Mouse (Mus musculus) ES-E14 (cell line): ENCODE data around the gene Kcnn1. TPM values are rescaled to one million over a fixed set of nuclear protein-coding genes. Genes with fewer than 3 reads are reported as not detected.

Source experiments
- DNase-seq: peaks from one replicate; pipeline ENCODE4 v3.0.0-alpha.2; 2013; ENCODE audit warnings: low read depth, low spot score
- H3K27ac ChIP-seq: 2 replicates; pipeline ENCODE4 v1.5.1; 2012; ENCODE audit warnings: low read depth, mild to moderate bottlenecking, low read length, moderate library complexity, mixed read lengths; ENCODE audit not compliant: poor library complexity, insufficient read depth, severe bottlenecking
- H3K36me3 ChIP-seq: 2 replicates; pipeline ENCODE4 v1.6.1; 2012; ENCODE audit warnings: mild to moderate bottlenecking, low read length, moderate library complexity, mixed read lengths; ENCODE audit not compliant: control insufficient read depth, poor library complexity, insufficient read depth, severe bottlenecking
- H3K4me1 ChIP-seq, 2 experiments: fragments of 150-350 bp in 1 of 2; sonication (generic) in 1 of 2; 2 replicates each; pipeline ENCODE4 v1.6.1; 2012; ENCODE audit warnings: low read length in 2 of 2, mild to moderate bottlenecking in 1 of 2, mixed read lengths in 1 of 2; ENCODE audit not compliant: control insufficient read depth in 2 of 2, insufficient read depth in 2 of 2, poor library complexity in 1 of 2
- H3K4me3 ChIP-seq, 2 experiments: fragments of 150-350 bp in 1 of 2; sonication (generic) in 1 of 2; 2 replicates each; pipeline ENCODE4 v1.5.1; 2012; ENCODE audit warnings: low read length in 2 of 2, low read depth in 1 of 2, mild to moderate bottlenecking in 1 of 2, mixed read lengths in 1 of 2; ENCODE audit not compliant: insufficient read depth in 1 of 2, poor library complexity in 1 of 2, severe bottlenecking in 1 of 2
- H3K9ac ChIP-seq: 2 replicates; pipeline ENCODE4 v1.6.1; 2012; ENCODE audit warnings: low read depth, mild to moderate bottlenecking, low read length, mixed read lengths; ENCODE audit not compliant: poor library complexity, insufficient read depth, severe bottlenecking
- H3K9me3 ChIP-seq: fragments of 150-350 bp; sonication (generic); 2 replicates; pipeline ENCODE4 v1.6.1; 2012; ENCODE audit warnings: low read depth, mild to moderate bottlenecking, low read length; ENCODE audit not compliant: control insufficient read depth, insufficient read depth
- CHD2 ChIP-seq: IDR thresholded peaks from 2 replicates; pipeline ENCODE4 v1.6.1; 2014; ENCODE audit warnings: mild to moderate bottlenecking, low read depth, low read length, inconsistent platforms
- HCFC1 ChIP-seq: IDR thresholded peaks from 2 replicates; pipeline ENCODE4 v1.6.1; 2012; ENCODE audit warnings: low read length, inconsistent platforms, borderline replicate concordance; ENCODE audit not compliant: insufficient read depth
- MAFK ChIP-seq: IDR thresholded peaks from 2 replicates; pipeline ENCODE4 v1.6.1; 2014; ENCODE audit warnings: mild to moderate bottlenecking, low read depth, low read length, inconsistent platforms; ENCODE audit not compliant: insufficient read depth
- ZC3H11A ChIP-seq: IDR thresholded peaks from 2 replicates; pipeline ENCODE4 v1.6.1; 2012; ENCODE audit warnings: low read depth, mild to moderate bottlenecking, inconsistent platforms, low read length, borderline replicate concordance
- ZNF384 ChIP-seq: IDR thresholded peaks from 2 replicates; pipeline ENCODE4 v1.6.1; 2012; ENCODE audit warnings: low read depth, low read length, inconsistent platforms
- in situ Hi-C, 2 experiments: fragments of 600-800 bp; cut with MboI; formaldehyde crosslinking; loops; one replicate each; pipeline ENCODE4 v1.15.1; 2025; ENCODE audit warnings: low sequenced_read_pairs in 2 of 2, inconsistent platforms in 1 of 2; ENCODE audit not compliant: unreplicated experiment in 2 of 2
- total RNA-seq: library from RNA; depleted of rRNA; stranded (reverse); fragments of 300-350 nt; gene quantifications from 2 replicates; pipeline ENCODE4 v1.2.3, GENCODE M21; 2012

The Kcnn1 gene
- total RNA-seq, 1 experiment = 3.7 TPM

GRCm38 (mm10) chr8:70821992-70822391 is 41.1 kb downstream of the Kcnn1 start:
- Histone ChIP-seq H3K9ac (no peak overlapping the region; the same call in 1 of the 2 replicates), H3K9me3 (no peaks in the 10 kb centered on the region), H3K4me3 (no peak overlapping the region), H3K4me1 (peaks cover 0 to 6% of the 10 kb centered on the region in 2 experiments; a peak in 1 of 4 replicates), H3K27ac (no peak overlapping the region), H3K36me3 (no peaks in the 10 kb centered on the region)
- DNase-seq = no peak
- TF ChIP-seq MAFK = no peak
- TF ChIP-seq HCFC1 = no peak
- TF ChIP-seq CHD2 = no peak
- no peak for TF ChIP-seq ZC3H11A
- no peak for TF ChIP-seq ZNF384
- in situ Hi-C loops = no loop called here

- Histone ChIP-seq H3K9ac (no peak overlapping the region; the same call in 1 of the 2 replicates), H3K9me3 (no peaks in the 10 kb centered on the region), H3K36me3 (no peaks in the 10 kb centered on the region), H3K4me1 (peaks cover 0 to 10% of the 10 kb centered on the region in 2 experiments; a peak in 3 of 4 replicates), H3K4me3 (no peak overlapping the region), H3K27ac (no peak overlapping the region)
- no peak for DNase-seq
- TF ChIP-seq ZC3H11A (peak; percentile 23; the same call in 1 of the 2 replicates), ZNF384 (no peak)
- in situ Hi-C loops = no loop called here
Measured at GRCm38 (mm10) chr8:70821399-70821962, 41.6 kb downstream of the Kcnn1 start.

GRCm38 (mm10) chr8:70820101-70820935 is 42.7 kb downstream of the Kcnn1 start:
- DNase-seq = peak; percentile 99
- Histone ChIP-seq H3K9me3 (no peaks in the 10 kb centered on the region), H3K9ac (peak overlapping the region; percentile 55), H3K27ac (no peak overlapping the region), H3K4me1 (peaks cover 0 to 12% of the 10 kb centered on the region in 2 experiments; a peak in 3 of 4 replicates), H3K4me3 (peak overlapping the region; percentile 48 to 55), H3K36me3 (no peaks in the 10 kb centered on the region)
- TF ChIP-seq ZC3H11A = no peak
- in situ Hi-C loops = no loop called here

GRCm38 (mm10) chr8:70816679-70817078 is 46.4 kb downstream of the Kcnn1 start:
- Histone ChIP-seq H3K36me3 (no peaks in the 10 kb centered on the region), H3K4me3 (peak overlapping the region; percentile 71 to 72), H3K4me1 (peaks cover 0 to 13% of the 10 kb centered on the region in 2 experiments; a peak in 3 of 4 replicates), H3K27ac (no peak overlapping the region), H3K9me3 (no peaks in the 10 kb centered on the region), H3K9ac (peak overlapping the region; percentile 38)
- no peak for TF ChIP-seq ZC3H11A
- no peak for TF ChIP-seq HCFC1
- TF ChIP-seq CHD2 = no peak
- TF ChIP-seq MAFK = no peak
- no peak for TF ChIP-seq ZNF384
- in situ Hi-C loops = no loop called here
- no peak for DNase-seq
